12 mouse cellular contexts compared by ENCODE assay signal in genomic region chr5:131711474-131712129, GRCm38 (mm10).
DNase-seq lines count a peak whose midpoint lies in the region; ATAC-seq and TF ChIP-seq lines count a peak whose summit lies in the region.
"Had no signal": no experiment of that assay in that cellular context is flagged by ENCODE, and none has a peak within 500 bp of the region (broad histone marks: within the 10 kb centered on the region; RNA-seq: fewer than 3 reads in every experiment).

No protein-coding gene starts in this region.

- DNase-seq in adrenal gland, postnatal 10 days = peak; percentile 21
- DNase-seq in adrenal gland, postnatal 4 days (ENCODE audit: low spot score in 2 of 2) = no peak
- no peak for DNase-seq in kidney, adult 9 months
- DNase-seq in fibroblast of lung, adult 2 months (ENCODE audit: low read depth) = peak; percentile 40
- peak; percentile 36 for DNase-seq in lung, postnatal 0 days (ENCODE audit: low spot score)
- no peak for DNase-seq in ovary, postnatal 10 days (ENCODE audit: low spot score)
- DNase-seq in thymus, postnatal 4 days = no peak
- DNase-seq: cerebellum, postnatal 14 days; forebrain, postnatal 0 days; layer of hippocampus, adult 9-11 months had no signal

- H3K4me3 ChIP-seq in kidney, embryonic 16.5 days (ENCODE audit: low read length) = no peak overlapping the region
- no peak overlapping the region for H3K4me3 ChIP-seq in lung, postnatal 0 days (ENCODE audit: low read depth, low read length)
- H3K4me3 ChIP-seq: midbrain, embryonic 12.5 days had no signal

- peak; percentile 59; the same call in 1 of the 2 replicates for ATAC-seq in kidney, embryonic 16.5 days (ENCODE audit: low FRiP score, low TSS enrichment)
- ATAC-seq in lung, postnatal 0 days = peak; percentile 16; the same call in 1 of the 2 replicates
- ATAC-seq: forebrain, postnatal 0 days had no signal

- no peak for TF ChIP-seq EP300 in lung, postnatal 0 days (IDR thresholded peaks at IDR 0.05)

- H3K36me3 ChIP-seq in kidney, embryonic 16.5 days (ENCODE audit: insufficient read depth, low read length) = 0 out of 2 replicates have a peak, but pooled peaks cover 6% of the 10 kb centered on the region
- no peaks in the 10 kb centered on the region for H3K36me3 ChIP-seq in lung, postnatal 0 days (ENCODE audit: insufficient read depth, low read length)

- 0 out of 2 replicates have a peak, but pooled peaks have one; percentile 17 for TF ChIP-seq CTCF in lung, postnatal 0 days (IDR thresholded peaks at IDR 0.05)

- 18% methylated on average over 5 of the region's 5 CpGs for WGBS in kidney, embryonic 16.5 days
- WGBS in lung, postnatal 0 days = 34% methylated on average over 5 of the region's 5 CpGs

- H3K27ac ChIP-seq in kidney, embryonic 16.5 days (ENCODE audit: low read length) = no peak overlapping the region
- H3K27ac ChIP-seq in lung, postnatal 0 days (ENCODE audit: low read length) = no peak overlapping the region
- H3K27ac ChIP-seq: midbrain, embryonic 12.5 days had no signal

- no peak overlapping the region for H3K4me2 ChIP-seq in kidney, embryonic 16.5 days (replicated peaks; ENCODE audit: low read depth, low read length)
- H3K4me2 ChIP-seq in lung, postnatal 0 days (replicated peaks; ENCODE audit: low read depth, low read length) = no peak overlapping the region
- H3K4me2 ChIP-seq: midbrain, embryonic 12.5 days had no signal

- peaks cover 7% of the 10 kb centered on the region; the same call in 1 of the 2 replicates for H3K9me3 ChIP-seq in kidney, embryonic 16.5 days (ENCODE audit: low read length)
- H3K9me3 ChIP-seq in lung, postnatal 0 days (ENCODE audit: low read length) = no peaks in the 10 kb centered on the region

- no peaks in the 10 kb centered on the region for H3K27me3 ChIP-seq in kidney, embryonic 16.5 days (ENCODE audit: insufficient read depth, low read length)
- H3K27me3 ChIP-seq in lung, postnatal 0 days (replicated peaks; ENCODE audit: insufficient read depth, low read length) = no peaks in the 10 kb centered on the region

- H3K9ac ChIP-seq in kidney, embryonic 16.5 days (replicated peaks; ENCODE audit: low read length) = no peak overlapping the region
- H3K9ac ChIP-seq in lung, postnatal 0 days (replicated peaks; ENCODE audit: low read depth) = no peak overlapping the region
- H3K9ac ChIP-seq: forebrain, postnatal 0 days; midbrain, embryonic 12.5 days had no signal

- H3K4me1 ChIP-seq in kidney, embryonic 16.5 days (ENCODE audit: insufficient read depth, low read length) = peaks cover 17% of the 10 kb centered on the region
- peaks cover 3% of the 10 kb centered on the region; the same call in 1 of the 2 replicates for H3K4me1 ChIP-seq in lung, postnatal 0 days (ENCODE audit: insufficient read depth, low read depth, low read length)

Comparison
In these comparisons a context has a peak if more than half of its experiments do, and no peak if none do; other contexts are left out.
1. DNase-seq: peak in adrenal gland, postnatal 10 days (single experiment), fibroblast of lung, adult 2 months (single experiment) and lung, postnatal 0 days (single experiment); none in adrenal gland, postnatal 4 days (0 of 2), kidney, adult 9 months (single experiment), ovary, postnatal 10 days (single experiment) and thymus, postnatal 4 days (single experiment).